Mouse (Mus musculus) stomach, postnatal 0 days (tissue): Measurements from ENCODE around the gene Glrx.

ENCODE experiments used
- CTCF ChIP-seq: IDR thresholded peaks from 2 replicates; pipeline ENCODE4 v1.5.1; 2016; ENCODE audit warnings: antibody characterized with exemption, low read depth, mild to moderate bottlenecking, moderate library complexity
- EP300 ChIP-seq: optimal IDR thresholded peaks from 2 replicates; pipeline ENCODE3; 2016; ENCODE audit warnings: antibody characterized with exemption

- TF ChIP-seq CTCF (no peak), EP300 (no peak)
These were observed 20.5 kb upstream of the Glrx start for GRCm38 (mm10) chr13:75818945-75819706.
